In the genomic region with DNA sequence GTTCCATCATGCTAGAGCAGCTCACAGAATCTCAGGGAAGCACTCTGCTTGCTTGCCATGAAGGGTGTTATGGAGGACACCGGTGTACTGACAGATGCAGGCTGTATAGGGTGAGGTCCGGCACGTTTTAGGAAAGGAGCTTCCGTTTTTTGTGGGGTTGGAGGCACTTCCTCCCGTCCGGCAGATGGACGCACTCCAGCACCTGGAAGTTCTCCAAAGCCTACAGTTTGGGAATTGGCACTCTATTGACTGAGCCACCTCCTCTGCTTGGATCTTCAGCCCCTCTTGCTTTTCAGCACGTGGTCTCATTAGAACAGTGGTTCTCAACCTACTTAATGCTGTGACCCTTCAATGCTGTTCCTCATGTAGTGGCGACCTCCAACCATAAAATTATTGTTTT, we compare ENCODE assay signal across 15 mouse cellular contexts.
"Had no signal": no experiment of that assay in that cellular context is flagged by ENCODE, and none has a peak within 500 bp of the region (broad histone marks: within the 10 kb centered on the region; RNA-seq: fewer than 3 reads in every experiment).

No protein-coding gene starts in this region.

- H3K4me1 ChIP-seq: limb, embryonic 10.5 days; liver, embryonic 15.5 days; neural tube, embryonic 13.5 days; stomach, embryonic 15.5 days had no signal

- H3K27me3 ChIP-seq: liver, embryonic 15.5 days; midbrain, embryonic 15.5 days; neural tube, embryonic 13.5 days; stomach, embryonic 15.5 days had no signal

- H3K4me3 ChIP-seq: layer of hippocampus, adult 2 months; limb, embryonic 10.5 days; liver, embryonic 15.5 days; midbrain, embryonic 15.5 days; neural tube, embryonic 13.5 days; stomach, embryonic 15.5 days had no signal

- DNase-seq: kidney, postnatal 10 days; kidney, postnatal 4 days; lung, adult 2 months; lung, postnatal 36 days; retina, postnatal 1 day; right cerebral cortex, postnatal 4 days; spleen, adult 18-20 months; thymus, adult 2 months; thymus, postnatal 25 days had no signal

- H3K27ac ChIP-seq: layer of hippocampus, adult 2 months; limb, embryonic 10.5 days; liver, embryonic 15.5 days; midbrain, embryonic 15.5 days; neural tube, embryonic 13.5 days; stomach, embryonic 15.5 days had no signal
